Mouse (Mus musculus) midbrain, embryonic 11.5 days (tissue): ENCODE data around the gene Fras1. TPM values are rescaled to one million over a fixed set of nuclear protein-coding genes. Genes with fewer than 3 reads are reported as not detected.

ENCODE experiments used
- ATAC-seq: fragments of 200-750 bp; cut with Nextera tagmentation; 2 replicates; pipeline ENCODE4 v1.8.0; 2017; ENCODE audit warnings: moderate TSS enrichment, moderate library complexity; ENCODE audit not compliant: low FRiP score
- DNase-seq: peaks from one replicate; pipeline ENCODE4 v3.0.0; 2015; ENCODE audit warnings: low spot score; ENCODE audit errors: missing footprints
- H3K27ac ChIP-seq: fragments of 300-500 bp; sonication (generic); 2 replicates; pipeline ENCODE4 v1.5.1; 2014; ENCODE audit warnings: low read depth, low read length
- H3K27me3 ChIP-seq: fragments of 300-500 bp; sonication (generic); 2 replicates; pipeline ENCODE4 v1.6.1; 2014; ENCODE audit warnings: mild to moderate bottlenecking, low read length, moderate library complexity, mixed read lengths; ENCODE audit not compliant: control insufficient read depth, insufficient read depth
- H3K36me3 ChIP-seq: fragments of 300-500 bp; sonication (generic); 2 replicates; pipeline ENCODE4 v1.6.1; 2014; ENCODE audit warnings: mild to moderate bottlenecking, low read length, moderate library complexity, mixed read lengths; ENCODE audit not compliant: control insufficient read depth, insufficient read depth
- H3K4me1 ChIP-seq: fragments of 300-500 bp; sonication (generic); 2 replicates; pipeline ENCODE4 v1.6.1; 2014; ENCODE audit warnings: low read length; ENCODE audit not compliant: control insufficient read depth, insufficient read depth
- H3K4me2 ChIP-seq: fragments of 300-500 bp; sonication (generic); 2 replicates; pipeline ENCODE4 v1.6.1; 2014; ENCODE audit warnings: mild to moderate bottlenecking, moderate library complexity
- H3K4me3 ChIP-seq: fragments of 300-500 bp; sonication (generic); 2 replicates; pipeline ENCODE4 v1.5.1; 2014; ENCODE audit warnings: low read depth, low read length
- H3K9ac ChIP-seq: fragments of 300-500 bp; sonication (generic); 2 replicates; pipeline ENCODE4 v1.6.1; 2014; ENCODE audit warnings: low read length
- H3K9me3 ChIP-seq: fragments of 300-500 bp; sonication (generic); 2 replicates; pipeline ENCODE4 v1.6.1; 2016; ENCODE audit warnings: low read length; ENCODE audit not compliant: control insufficient read depth
- WGBS: fragments of 180-500 bp; shearing (Covaris S2); extraction: QIAGEN DNeasy Blood & Tissue Kit; methylation state at CpG from one replicate; pipeline ENCODE4 v1.1.7; 2014; 5-methylcytosine and 5-hydroxymethylcytosine counted together
- polyA plus RNA-seq: library from polyadenylated mRNA; unstranded; fragments of >200 nt; fragmentation: Nextera tagmentation; extraction: Ambion mirVana; gene quantifications from 2 replicates; pipeline ENCODE4 v1.2.1, GENCODE M21; 2014

The Fras1 gene
- polyA plus RNA-seq, 1 experiment from 2014 or later = 6.2 TPM

- no peaks in the 10 kb centered on the region for H3K4me1 ChIP-seq
- ATAC-seq = no peak
- no peak for DNase-seq
- no peak overlapping the region for H3K27ac ChIP-seq
- H3K9me3 ChIP-seq = no peaks in the 10 kb centered on the region
- H3K4me2 ChIP-seq = no peak overlapping the region
- H3K36me3 ChIP-seq = no peaks in the 10 kb centered on the region
- WGBS = 88% methylated on average over 7 of the region's 7 CpGs
- H3K4me3 ChIP-seq = no peak overlapping the region
- H3K9ac ChIP-seq = no peak overlapping the region
- H3K27me3 ChIP-seq = no peaks in the 10 kb centered on the region
These were observed 120.9 kb downstream of the Fras1 start for GRCm38 (mm10) chr5:96494502-96495292.

GRCm38 (mm10) chr5:96498083-96498482 is 124.3 kb downstream of the Fras1 start:
- Histone ChIP-seq H3K4me2 (no peak overlapping the region), H3K4me3 (no peak overlapping the region), H3K27me3 (no peaks in the 10 kb centered on the region), H3K36me3 (no peaks in the 10 kb centered on the region), H3K27ac (no peak overlapping the region), H3K9me3 (no peaks in the 10 kb centered on the region), H3K9ac (no peak overlapping the region), H3K4me1 (no peaks in the 10 kb centered on the region)
- no peak for ATAC-seq
- WGBS = 79% methylated on average over 2 of the region's 2 CpGs
- DNase-seq = no peak

- no peaks in the 10 kb centered on the region for H3K27me3 ChIP-seq
- no peaks in the 10 kb centered on the region for H3K9me3 ChIP-seq
- no peak overlapping the region for H3K9ac ChIP-seq
- no peak overlapping the region for H3K4me3 ChIP-seq
- no peak for ATAC-seq
- DNase-seq = no peak
- no peaks in the 10 kb centered on the region for H3K4me1 ChIP-seq
- no peak overlapping the region for H3K27ac ChIP-seq
- H3K36me3 ChIP-seq = no peaks in the 10 kb centered on the region
- 74% methylated on average over 4 of the region's 4 CpGs for WGBS
- H3K4me2 ChIP-seq = no peak overlapping the region
These were observed 128.0 kb downstream of the Fras1 start for GRCm38 (mm10) chr5:96501783-96502182.

GRCm38 (mm10) chr5:96502400-96502799 is 128.6 kb downstream of the Fras1 start:
- H3K36me3 ChIP-seq = no peaks in the 10 kb centered on the region
- H3K4me1 ChIP-seq = no peaks in the 10 kb centered on the region
- H3K27me3 ChIP-seq = no peaks in the 10 kb centered on the region
- DNase-seq = no peak
- no peaks in the 10 kb centered on the region for H3K9me3 ChIP-seq
- no peak for ATAC-seq
- no peak overlapping the region for H3K9ac ChIP-seq
- no peak overlapping the region for H3K4me3 ChIP-seq
- H3K27ac ChIP-seq = no peak overlapping the region
- WGBS = 77% methylated on average over 1 of the region's 1 CpGs
- no peak overlapping the region for H3K4me2 ChIP-seq

- no peak for ATAC-seq
- Histone ChIP-seq H3K27me3 (no peaks in the 10 kb centered on the region), H3K36me3 (no peaks in the 10 kb centered on the region), H3K9me3 (no peaks in the 10 kb centered on the region), H3K4me2 (no peak overlapping the region), H3K4me1 (no peaks in the 10 kb centered on the region), H3K4me3 (no peak overlapping the region), H3K9ac (no peak overlapping the region), H3K27ac (no peak overlapping the region)
- 89% methylated on average over 5 of the region's 5 CpGs for WGBS
- DNase-seq = no peak
These were observed 137.2 kb downstream of the Fras1 start for GRCm38 (mm10) chr5:96511005-96511404.

GRCm38 (mm10) chr5:96513327-96513726 is 139.6 kb downstream of the Fras1 start:
- no peak for DNase-seq
- H3K9ac ChIP-seq = no peak overlapping the region
- WGBS = 88% methylated on average over 4 of the region's 4 CpGs
- no peaks in the 10 kb centered on the region for H3K27me3 ChIP-seq
- no peaks in the 10 kb centered on the region for H3K9me3 ChIP-seq
- H3K27ac ChIP-seq = no peak overlapping the region
- no peaks in the 10 kb centered on the region for H3K36me3 ChIP-seq
- no peak for ATAC-seq
- H3K4me3 ChIP-seq = no peak overlapping the region
- no peaks in the 10 kb centered on the region for H3K4me1 ChIP-seq
- H3K4me2 ChIP-seq = no peak overlapping the region

GRCm38 (mm10) chr5:96515860-96516311 is 142.1 kb downstream of the Fras1 start:
- Histone ChIP-seq H3K4me1 (no peaks in the 10 kb centered on the region), H3K36me3 (no peaks in the 10 kb centered on the region), H3K27ac (no peak overlapping the region), H3K4me3 (no peak overlapping the region), H3K27me3 (no peaks in the 10 kb centered on the region), H3K9ac (no peak overlapping the region), H3K9me3 (no peaks in the 10 kb centered on the region), H3K4me2 (no peak overlapping the region)
- DNase-seq (no peak), ATAC-seq (no peak)
- WGBS = 77% methylated on average over 3 of the region's 3 CpGs

GRCm38 (mm10) chr5:96516329-96516728 is 142.6 kb downstream of the Fras1 start:
- Histone ChIP-seq H3K4me3 (no peak overlapping the region), H3K9ac (no peak overlapping the region), H3K4me1 (no peaks in the 10 kb centered on the region), H3K9me3 (no peaks in the 10 kb centered on the region), H3K27ac (no peak overlapping the region), H3K4me2 (no peak overlapping the region), H3K27me3 (no peaks in the 10 kb centered on the region), H3K36me3 (no peaks in the 10 kb centered on the region)
- 77% methylated on average over 6 of the region's 6 CpGs for WGBS
- ATAC-seq (no peak), DNase-seq (no peak)

- Histone ChIP-seq H3K27me3 (no peaks in the 10 kb centered on the region), H3K9me3 (no peaks in the 10 kb centered on the region), H3K4me2 (no peak overlapping the region), H3K4me3 (no peak overlapping the region), H3K27ac (no peak overlapping the region), H3K36me3 (no peaks in the 10 kb centered on the region), H3K9ac (no peak overlapping the region), H3K4me1 (no peaks in the 10 kb centered on the region)
- WGBS = 91% methylated on average over 9 of the region's 9 CpGs
- ATAC-seq (no peak), DNase-seq (no peak)
These were observed 147.8 kb downstream of the Fras1 start for GRCm38 (mm10) chr5:96521541-96521940.
